Mouse (Mus musculus) kidney, postnatal 4 days (tissue): ENCODE results near the gene Gpbar1.

ENCODE experiments used
- DNase-seq, 2 experiments: peaks; one replicate each; pipeline ENCODE4 v3.0.0; 2021; ENCODE audit warnings: mixed read lengths in 2 of 2

The Gpbar1 gene

DNA sequence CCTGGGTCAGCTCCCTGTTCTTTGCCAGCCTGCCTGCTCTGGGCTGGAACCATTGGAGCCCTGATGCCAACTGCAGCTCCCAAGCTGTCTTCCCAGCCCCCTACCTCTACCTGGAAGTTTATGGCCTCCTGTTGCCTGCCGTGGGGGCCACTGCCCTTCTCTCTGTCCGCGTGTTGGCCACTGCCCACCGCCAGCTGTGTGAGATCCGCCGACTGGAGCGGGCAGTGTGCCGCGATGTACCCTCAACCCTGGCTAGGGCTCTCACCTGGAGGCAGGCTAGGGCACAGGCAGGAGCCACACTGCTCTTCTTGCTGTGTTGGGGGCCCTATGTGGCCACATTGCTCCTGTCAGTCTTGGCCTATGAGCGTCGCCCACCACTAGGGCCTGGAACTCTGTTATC, 638 bp downstream of the Gpbar1 start:
- no peak for DNase-seq

DNA sequence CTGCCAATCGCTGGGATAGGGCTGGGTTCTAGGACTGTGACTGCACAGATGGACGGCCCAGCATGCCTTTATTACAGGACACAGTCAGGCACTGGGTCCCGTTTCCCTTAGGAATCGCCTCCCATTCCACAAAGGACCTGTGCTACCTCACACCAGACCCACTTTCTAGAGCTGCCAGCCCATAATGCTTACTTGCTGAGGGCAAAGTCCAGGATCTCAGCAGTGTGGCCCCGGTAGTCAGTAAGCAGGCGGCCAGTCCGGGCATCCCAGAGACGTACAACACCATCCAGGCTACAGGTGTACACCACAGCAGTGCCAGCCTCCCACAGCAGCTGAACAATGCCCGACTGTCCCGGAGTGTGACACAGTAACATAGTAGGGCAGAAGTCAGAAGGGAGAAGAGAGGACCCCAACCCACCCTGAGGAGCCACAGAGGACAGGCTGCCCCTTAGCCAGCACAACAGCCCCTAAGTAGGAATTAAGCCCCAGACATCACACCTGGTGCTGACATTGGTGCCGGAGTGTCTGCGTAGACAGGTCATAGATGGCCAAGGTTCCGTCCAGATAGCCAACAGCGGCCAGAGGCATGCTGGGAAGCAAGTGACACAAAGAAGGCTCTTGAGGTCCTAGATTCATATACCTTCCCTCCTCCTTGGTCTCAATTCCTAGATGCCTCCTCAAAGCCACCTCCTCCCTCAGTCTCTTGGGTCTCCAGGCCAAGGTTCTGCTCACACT, 2.4 kb downstream of the Gpbar1 start:
- no peak for DNase-seq

DNA sequence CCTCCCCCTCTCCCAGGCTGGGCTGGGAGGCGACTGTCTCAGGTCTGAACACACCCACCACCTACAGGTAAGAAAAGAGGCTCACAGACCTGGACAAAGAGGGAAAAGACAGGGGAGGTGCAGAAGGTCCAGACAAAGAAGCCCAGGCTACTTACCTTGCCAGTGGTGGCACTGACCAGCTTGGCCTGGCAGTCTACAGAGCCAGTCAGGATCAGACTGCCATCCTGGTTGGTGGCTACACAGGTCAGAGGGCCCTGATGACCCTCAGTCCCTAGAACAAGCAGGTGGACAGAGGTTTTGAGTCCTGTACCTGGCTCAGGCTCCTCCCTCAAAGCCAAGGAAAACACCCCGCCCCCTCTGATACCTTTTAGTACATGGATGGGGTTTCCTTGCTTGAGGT, 3.0 kb downstream of the Gpbar1 start:
- no peak for DNase-seq

DNA sequence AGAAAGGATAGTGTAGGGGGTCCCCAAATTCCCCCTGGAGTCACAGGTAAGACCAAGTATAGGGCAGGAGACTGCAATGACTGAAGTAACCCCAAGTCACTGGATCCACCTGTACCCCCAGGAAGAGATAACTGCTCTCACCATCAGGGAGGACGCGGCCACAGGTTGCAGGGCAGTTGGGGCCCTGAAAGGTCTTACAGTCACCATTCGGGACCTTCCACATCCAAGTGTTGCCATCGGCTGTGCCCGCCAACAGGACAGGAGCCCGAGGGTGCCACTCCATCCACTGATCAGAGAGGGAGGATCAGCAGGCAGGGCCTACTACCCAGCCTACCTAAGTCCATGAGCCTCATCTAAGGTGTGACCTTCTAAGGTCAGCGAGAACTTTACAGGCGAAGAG, 3.5 kb downstream of the Gpbar1 start:
- DNase-seq, result no peak

DNA sequence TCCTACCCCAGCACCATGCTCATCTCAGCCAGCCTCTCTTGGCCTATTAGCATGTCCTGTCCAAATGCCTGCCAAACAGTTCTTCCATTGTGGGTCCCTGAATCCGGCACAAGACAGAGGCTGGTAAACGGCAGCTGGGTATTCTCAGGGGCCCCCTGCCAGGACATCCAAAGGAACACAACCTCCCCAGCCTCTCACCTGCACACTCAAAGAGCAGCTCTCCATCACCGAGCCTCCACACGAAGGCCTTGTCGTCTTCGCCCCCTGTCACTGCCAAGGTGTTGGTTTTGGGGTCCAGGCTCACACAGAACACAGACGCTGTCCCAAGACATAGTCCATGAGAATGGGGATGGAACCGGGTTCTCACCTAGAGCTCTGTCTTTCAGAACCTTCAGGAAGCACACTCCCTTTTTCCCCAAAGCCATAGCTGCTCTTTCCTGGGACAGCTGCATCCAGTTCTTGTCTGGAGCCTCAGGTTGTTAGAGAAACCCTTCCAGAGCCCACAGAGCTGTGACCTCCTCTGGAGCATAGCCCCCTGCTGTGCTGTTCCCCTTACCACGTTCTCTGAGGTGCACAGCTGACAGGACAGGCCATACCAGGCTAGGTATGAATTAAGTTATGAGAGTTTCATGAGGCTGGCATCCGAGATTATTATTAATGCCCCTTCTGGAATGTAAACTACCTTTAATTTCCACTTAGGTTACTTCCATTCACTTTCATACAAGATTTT, 4.7 kb downstream of the Gpbar1 start:
- DNase-seq, result no peak

DNA sequence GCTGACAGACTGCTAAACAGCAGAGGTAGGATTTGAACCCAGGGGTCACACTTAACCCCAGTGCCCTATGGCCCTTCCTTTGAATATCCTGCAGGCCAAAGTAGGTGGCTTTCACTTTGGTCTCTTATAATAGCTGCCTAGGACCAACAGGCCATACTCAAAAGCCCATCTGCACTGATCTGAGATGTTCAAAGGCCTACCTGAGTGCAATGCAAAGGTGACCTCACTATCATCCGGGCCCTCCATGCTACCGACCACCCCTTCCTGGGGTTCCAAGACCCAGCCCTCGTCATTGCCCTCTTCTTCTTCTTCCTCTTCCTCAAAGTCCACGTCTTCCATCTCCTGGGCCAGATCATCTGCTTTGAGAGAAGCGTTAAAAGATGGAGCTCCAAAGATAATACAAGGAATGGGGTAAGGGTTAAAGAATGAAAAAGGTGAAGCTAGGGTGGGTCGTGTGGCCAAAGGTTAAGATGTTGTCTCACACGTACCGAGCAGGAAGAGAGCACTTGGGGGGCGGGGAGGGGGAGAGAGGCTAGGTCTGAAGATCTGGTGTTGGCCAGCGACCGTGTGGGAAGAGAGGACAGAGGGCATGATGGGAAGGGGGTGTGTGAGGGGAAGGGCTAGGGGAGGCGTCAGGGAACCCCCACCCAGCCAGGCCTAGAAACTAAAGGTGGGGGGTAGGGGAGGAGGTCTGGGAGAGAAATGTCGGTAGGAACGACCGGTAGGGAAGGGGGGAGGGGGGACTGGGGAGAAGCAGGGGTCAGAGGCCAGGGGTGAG, 5.5 kb downstream of the Gpbar1 start:
- DNase-seq, result peak; percentile 75 to 83

DNA sequence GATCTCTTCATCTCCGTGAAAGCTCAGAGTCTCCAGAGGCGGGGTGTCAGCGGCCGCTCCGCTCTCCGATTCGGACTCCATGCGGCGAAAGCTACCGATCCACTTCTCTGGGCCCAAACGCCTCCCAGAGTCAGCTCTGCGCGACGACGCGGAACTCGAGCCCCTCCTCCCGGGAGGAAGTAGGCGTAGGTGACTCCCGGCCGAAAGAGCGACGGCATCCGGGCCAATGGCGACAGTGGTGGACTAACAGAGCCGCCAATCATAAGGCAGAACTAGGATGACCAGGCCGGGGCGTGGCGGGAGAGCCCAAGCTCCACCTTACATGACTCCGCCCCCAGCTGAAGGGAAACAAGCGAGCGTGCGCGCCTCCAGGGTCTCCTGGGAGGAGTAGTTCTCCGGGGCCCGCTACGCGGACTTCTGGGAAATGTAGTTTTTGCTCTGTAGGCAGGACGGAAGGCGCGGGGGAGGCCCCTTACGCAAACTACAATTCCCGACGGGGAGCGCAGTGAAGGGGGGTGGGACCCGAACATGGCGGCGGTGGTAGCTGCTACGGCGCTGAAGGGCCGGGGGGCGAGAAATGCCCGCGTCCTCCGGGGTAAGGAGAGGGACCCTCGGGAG, 6.3 kb downstream of the Gpbar1 start, which contains the start of the genes Aamp and Pnkd:
TSS of gene Aamp (minus strand) at position 196 of the 618 bp plus-strand sequence.
TSS of gene Pnkd (plus strand) at position 388 of the 618 bp plus-strand sequence.
- peak; percentile 99 to 100 for DNase-seq

DNA sequence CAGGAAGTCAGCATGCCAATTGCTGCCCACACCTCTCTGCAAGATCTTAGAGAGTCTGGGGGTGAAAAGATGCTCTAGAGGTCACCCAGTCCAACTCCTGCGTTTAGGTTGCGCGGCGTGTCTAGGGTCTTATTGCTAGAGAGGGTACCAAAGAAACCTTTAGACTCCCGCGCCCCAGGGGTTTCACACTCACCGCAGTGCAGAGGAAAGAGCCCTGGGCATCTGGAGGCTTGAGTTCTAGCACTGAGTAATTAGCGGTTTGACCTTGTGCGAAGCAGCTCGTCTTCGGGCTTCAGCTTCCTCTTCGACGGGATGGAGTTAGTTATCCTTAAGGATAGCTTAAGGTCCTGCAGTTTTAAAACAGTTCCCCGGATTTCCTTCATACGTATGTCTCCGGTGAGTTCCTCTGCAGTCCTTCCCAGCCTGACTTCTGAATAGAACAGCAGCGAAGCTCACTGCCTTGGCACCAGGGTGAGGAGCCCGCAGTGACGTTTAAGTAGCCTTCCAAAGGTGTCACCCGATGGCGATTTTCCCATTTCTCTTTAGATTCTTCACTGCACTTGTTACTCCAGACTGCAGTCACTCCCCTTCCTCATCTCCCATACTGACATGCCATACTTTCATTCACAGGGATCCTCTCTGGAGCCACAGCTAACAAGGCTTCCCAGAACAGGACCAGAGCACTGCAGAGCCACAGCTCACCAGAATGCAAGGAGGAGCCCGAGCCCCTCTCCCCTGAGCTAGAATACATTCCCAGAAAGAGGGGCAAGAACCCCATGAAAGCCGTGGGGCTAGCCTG, 7.1 kb downstream of the Gpbar1 start:
- no peak for DNase-seq

DNA sequence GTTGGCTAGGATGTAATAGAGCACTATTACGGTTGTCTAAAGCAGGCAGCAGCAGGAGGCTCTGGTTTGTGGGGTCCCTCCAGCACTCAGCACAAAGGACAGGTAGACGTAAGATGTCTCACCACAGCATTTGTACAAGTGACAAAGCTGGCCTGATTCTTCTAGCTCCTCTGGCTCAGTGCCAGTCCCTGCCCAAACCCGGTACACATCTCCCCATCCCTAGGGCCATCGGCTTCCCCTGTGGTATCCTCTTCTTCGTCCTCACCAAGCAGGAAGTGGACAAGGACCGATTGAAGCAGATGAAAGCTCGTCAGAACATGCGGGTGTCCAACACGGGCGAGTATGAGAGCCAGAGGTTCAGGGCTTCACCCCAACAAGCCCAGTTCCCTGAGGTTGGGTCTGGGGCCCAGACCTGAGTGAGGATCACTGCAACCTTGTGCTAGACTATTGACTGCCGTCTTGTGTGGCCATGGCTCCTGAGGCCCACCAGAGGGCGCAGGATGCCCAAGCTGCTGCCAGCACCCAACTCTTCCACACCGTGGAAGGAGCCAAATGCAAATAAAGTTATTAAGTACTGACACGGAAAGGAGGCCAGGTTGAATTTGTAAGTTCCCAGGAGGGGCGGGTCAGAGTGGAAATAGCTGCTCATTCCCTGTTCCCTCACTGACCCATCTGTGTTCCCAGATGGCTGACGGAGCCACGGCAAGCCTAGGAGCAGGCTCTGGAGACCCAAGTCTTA, 8.7 kb downstream of the Gpbar1 start:
- DNase-seq, result peak in 1 of 2 experiments; percentile 33

DNA sequence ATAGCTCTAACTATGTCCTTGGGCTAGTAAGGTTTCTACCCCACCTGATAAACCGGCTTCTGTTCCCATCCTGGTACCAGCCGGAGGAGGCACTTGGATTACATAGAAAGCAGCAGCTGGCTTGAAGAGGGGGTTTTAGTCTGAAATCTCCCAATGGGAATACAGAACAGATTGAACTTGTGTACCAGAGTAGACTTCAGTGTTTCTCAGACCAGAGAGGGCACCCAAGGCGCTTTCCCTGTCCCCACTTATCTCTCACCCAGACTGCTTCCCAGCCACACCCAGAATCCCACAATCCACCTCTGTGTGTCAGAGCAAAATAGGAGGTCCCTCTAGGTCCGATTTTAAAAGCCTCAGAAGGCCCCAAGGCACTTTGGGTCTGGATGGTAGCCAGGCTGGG, 10.0 kb downstream of the Gpbar1 start:
- DNase-seq, result no peak

DNA sequence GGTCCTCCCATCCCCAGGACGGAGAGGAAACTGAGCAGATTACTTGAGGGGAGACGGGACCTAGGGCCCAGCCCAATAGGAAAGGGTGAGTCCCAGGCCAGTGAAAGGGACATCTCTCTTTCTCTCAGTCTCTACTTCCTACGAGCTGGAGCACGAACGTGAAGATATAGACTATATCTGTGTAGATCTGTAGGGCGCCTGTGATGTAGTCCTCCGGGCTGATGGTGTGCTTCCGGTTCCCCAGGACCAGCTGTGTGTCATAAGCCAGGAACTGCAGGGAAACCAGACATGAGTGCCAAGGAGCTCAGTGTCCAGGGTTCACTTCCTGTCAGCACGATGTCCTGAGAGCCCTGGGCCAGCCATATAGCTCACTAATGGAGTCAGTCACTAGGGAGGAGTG, 10.9 kb downstream of the Gpbar1 start:
- no peak for DNase-seq

DNA sequence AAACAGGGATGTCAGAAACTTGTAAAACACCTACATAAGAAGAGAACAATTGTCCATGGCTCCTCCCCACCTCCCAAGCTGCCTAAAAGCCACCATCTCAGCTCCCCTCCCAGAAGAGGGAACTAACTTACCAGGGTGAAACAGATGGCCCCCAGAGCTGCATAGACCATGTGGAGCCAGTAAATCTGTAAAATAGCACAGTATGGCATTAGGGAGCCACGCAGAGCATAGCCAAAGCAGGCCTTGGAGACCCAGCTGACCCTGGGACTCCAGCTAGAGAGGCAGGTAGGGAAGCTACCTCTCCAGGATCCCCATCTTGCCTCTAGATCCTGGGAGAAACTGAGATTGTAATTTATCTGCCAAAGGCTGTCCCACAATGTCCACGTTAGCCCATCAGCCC, 11.4 kb downstream of the Gpbar1 start:
- DNase-seq, result no peak

DNA sequence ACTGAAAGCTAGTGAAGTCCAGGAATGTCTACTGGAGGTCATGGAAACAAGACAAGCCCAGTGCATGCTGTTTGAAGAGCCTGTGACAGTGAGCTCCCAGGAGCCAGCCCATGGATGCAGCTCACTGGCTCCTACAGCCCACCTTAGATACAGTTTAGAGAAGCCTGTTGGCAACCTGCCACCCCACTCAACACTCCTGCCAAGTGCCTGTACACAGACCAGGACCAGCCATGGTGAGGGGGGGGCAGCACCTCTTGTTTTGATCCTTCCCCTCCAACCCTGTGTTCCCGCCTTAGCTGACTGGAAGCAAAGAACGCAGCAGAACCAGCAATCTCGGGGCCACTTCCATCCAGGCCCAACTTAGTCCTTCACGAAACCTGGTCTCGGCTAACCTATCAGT, 11.8 kb downstream of the Gpbar1 start:
- peak in 1 of 2 experiments; percentile 37 for DNase-seq

DNA sequence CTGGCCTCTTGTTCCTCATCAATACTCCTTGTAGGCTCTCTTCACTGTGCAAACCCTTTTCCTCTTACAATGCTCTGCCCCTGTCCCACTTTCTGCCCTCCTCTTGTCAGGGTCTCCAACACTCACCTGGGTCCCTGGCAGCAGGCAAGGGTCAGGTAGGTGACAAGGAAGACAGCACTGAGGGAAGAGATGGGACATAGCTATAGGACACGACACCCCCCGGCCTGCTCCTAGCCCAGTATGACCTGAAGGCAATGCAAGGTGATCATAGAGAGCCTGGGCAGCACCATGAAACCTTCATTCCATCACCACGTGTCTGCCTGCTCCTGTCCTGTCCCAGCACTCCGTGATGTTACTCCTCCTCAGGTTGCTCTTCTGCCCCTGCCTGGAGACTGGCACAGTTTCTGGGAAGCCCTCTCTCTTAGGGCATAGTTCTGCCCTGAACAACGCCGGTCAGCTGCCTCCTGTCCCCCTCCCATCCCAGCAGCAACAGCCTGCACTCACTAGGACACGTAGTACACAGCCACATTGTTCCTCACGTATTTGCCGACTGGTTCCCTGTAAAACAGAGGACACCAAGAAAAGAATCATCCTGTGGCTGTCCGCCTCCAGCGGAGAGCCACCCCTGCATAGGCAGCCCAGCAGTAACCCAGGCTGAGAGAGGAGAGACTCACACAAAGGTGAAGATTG, 14.1 kb downstream of the Gpbar1 start:
- DNase-seq, result peak in 1 of 2 experiments; percentile 1

DNA sequence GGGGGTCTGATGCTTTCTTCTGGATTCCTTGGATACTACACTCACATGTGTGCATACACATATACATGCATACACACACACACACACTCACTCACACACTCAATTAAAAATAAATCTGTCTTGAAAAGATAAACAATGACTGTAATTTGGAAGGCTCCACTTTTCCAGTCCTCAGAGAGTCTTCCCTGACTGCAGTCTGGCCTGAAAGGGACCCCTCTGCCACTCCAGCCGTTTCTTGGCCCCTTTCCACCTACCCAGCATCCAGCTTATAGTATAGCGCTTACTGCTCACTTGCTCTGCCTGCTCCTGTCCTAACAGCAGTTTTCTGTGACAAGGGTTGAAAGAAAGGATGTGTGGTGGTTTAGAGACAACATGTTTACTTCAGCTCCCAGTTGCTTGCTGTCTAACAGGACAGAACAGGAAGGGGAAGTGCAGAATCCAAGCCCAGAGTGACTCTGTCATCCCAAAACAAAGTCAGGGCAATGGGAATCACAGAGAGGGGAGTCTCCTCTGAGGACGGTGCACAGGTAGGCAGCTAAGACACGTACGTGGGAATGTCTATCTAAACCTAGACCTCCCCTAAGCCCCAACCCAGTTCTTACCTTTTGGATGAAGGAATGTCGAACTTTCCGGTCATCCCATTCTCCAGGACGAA, 15.1 kb downstream of the Gpbar1 start:
- DNase-seq, result peak; percentile 28 to 39

DNA sequence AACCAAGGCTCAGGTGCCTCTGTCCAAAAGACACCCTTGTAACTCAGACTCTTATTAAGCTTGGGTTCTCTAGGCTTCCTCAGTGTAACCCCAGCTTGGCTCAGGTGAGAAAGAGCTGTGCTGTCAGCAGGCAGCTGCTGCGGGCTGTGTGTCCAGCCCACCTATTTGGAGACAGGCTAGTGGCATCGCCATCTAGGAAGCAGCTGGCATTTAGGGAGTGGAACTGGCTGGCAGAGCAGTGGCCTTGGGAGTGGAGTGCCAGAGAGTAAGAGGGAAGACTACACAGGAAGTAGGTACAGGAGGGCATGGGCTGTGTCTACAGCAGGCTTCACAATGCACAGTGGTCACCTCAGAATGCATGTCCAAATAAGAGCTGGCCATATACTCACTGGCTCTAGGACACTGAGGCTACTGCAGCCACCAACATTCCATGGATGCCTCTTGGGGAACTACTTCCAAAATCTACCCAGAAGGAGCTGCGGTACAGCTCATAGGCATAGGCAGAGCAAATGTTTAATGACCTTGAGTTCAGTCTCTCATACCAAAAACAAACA, 15.8 kb downstream of the Gpbar1 start:
- DNase-seq, result no peak

DNA sequence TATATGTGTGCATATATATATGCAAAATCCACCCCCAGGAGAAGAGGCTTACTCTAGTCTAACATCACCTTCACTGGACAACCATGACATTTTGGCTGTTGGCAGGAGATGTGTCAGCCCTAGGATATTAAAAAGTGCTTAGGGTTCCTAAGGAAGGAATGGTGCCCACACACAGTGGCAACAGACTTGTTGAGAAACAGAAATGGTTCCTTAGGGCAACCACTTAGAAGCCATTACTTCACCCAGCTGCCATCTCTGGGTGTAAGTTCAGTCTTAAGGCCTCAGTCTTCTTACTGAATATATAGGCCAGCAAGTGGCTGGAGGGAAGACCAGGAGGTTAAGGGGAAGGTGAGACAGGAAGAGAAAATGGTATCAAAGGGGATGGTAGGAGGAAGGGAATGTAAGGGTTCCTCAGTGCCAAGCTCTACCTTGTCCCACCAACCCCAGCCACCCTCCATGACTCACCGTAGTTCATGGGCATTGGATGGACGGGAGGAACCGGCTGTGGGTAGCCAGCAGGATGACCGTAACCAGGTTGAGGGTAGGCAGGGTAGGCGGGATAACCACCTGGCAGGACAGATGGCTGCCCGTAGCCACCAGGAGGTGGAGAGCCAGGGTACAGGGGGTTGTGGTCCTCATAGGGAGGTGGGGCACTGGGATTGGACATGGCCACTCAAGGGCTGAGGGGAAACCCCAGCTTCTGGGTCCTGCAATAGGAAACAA, 16.5 kb downstream of the Gpbar1 start:
- peak in 1 of 2 experiments; percentile 10 for DNase-seq

DNA sequence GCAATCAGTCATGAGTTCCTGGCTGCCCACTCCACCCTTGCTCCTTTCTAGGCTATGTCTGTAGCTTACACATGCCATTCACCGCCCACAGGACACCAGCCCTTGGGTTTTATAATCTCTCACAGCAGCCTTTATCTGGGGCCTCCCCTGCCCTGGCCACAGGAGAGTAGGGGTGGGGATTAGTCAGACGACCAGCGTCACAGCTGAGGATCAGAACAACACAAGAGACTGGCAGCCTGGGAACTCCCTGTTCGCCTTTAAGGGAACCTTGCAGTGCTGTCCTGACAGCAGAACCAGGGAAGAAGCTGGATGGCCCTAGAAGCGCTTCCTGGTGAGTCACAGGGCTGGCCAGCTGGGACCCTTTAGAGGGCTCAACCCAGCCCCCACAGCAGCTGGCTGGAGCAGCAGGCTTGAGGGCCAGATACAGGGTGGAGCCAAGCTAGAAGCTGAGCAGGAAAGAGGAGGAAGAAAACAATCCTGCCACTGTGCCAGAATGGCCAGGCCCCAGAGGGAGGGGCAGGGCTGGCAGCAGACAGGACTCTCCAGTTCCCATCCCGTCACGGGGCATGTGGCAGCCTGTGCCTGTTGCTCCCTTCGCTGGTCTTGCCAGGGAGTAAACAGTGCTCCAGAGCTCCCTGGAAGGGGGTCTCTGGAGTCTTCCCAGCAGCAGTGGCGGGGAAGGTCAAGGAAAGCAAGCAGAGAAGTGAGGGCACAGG, 17.3 kb downstream of the Gpbar1 start:
- DNase-seq, result peak; percentile 88 to 93
